Mouse (Mus musculus): ENCODE data around the gene Cacna1a. TPM values are rescaled to one million over a fixed set of nuclear protein-coding genes. Genes with fewer than 3 reads are reported as not detected.

The Cacna1a gene
- polyA plus RNA-seq, 1 experiment from 2014 or later: 8.0 TPM

DNA sequence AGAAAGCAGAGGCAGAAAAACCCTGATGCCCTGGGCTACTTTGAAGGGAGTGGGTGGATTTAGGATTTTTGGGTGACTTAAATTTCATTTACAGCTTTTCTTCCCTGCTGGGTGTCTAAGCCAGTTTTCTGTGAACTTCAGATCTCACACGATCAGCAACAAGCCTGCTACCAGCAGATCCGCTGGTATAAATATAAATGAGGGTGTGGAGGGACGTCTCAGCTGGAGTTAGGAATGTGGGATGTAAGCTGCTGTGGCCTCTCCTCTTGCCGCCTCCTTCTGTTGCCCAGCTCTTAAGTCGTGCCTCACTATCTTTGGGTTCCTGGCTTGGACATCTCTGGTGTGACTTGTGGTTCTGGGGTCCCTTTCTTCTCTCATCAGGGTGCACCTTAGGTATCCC is 41.3 kb downstream of the Cacna1a start:
- no peak overlapping the region for H3K9ac ChIP-seq
- H3K4me3 ChIP-seq (replicated peaks): no peak overlapping the region
- H3K27me3 ChIP-seq: no peaks in the 10 kb centered on the region
- ATAC-seq (ENCODE audit: insufficient number of reproducible peaks, low FRiP score, low TSS enrichment, low read depth): no peak
- no peaks in the 10 kb centered on the region for H3K9me3 ChIP-seq (replicated peaks)
- H3K4me1 ChIP-seq: no peaks in the 10 kb centered on the region
- H3K4me2 ChIP-seq (replicated peaks): no peak overlapping the region
- 30% methylated on average over 5 of the region's 5 CpGs for WGBS
- H3K27ac ChIP-seq (replicated peaks): no peak overlapping the region
- H3K36me3 ChIP-seq: no peaks in the 10 kb centered on the region

DNA sequence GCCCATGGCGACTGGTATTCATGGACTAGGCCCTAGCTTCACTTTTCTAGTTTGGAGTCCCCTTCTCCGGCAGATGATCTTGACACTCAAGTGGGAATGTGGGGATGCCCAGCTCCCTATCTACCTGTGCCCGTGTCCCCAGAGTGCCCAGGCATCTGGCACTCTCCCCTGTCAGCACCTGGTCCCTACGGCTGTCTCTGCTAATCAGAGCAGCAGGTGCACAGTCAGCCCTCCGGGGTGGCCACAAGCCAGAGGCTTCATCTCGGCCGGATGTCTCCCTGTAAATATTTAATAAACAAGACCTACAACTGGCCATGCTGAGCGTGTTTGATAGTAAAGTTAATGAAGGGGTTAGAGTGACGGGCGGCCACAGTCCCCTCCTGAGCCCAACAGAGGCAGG is 47.1 kb downstream of the Cacna1a start:
- 78% methylated on average over 10 of the region's 10 CpGs for WGBS
- H3K4me1 ChIP-seq: no peaks in the 10 kb centered on the region
- no peaks in the 10 kb centered on the region for H3K27me3 ChIP-seq
- no peak overlapping the region for H3K27ac ChIP-seq (replicated peaks)
- no peak for ATAC-seq (ENCODE audit: insufficient number of reproducible peaks, low FRiP score, low TSS enrichment, low read depth)
- H3K4me3 ChIP-seq (replicated peaks): no peak overlapping the region
- no peak overlapping the region for H3K9ac ChIP-seq
- no peaks in the 10 kb centered on the region for H3K9me3 ChIP-seq (replicated peaks)
- H3K4me2 ChIP-seq (replicated peaks): no peak overlapping the region
- H3K36me3 ChIP-seq: no peaks in the 10 kb centered on the region

DNA sequence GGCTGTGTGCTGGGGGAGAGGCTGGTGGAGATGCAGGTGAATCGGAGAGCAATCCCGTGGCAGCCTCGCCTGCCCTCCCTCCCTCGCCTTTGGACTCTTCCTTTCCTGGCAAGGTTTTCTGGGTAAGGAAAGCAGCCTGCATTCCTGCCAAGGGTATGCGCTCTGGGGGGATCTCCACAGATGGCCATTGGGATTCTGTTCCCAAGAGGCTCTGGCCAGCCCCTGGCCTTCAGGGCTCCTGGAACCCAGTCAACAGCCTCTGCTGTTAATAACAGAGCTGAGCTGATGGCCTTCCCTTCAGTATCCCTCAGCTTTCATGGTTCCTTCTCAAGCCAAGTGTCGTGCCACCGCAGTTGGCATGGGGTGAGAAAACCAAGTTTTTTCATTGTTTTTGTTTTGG is 51.6 kb downstream of the Cacna1a start:
- no peak for ATAC-seq (ENCODE audit: insufficient number of reproducible peaks, low FRiP score, low TSS enrichment, low read depth)
- H3K36me3 ChIP-seq: no peaks in the 10 kb centered on the region
- no peak overlapping the region for H3K27ac ChIP-seq (replicated peaks)
- H3K4me1 ChIP-seq: no peaks in the 10 kb centered on the region
- WGBS: 80% methylated on average over 7 of the region's 7 CpGs
- no peak overlapping the region for H3K9ac ChIP-seq
- H3K4me3 ChIP-seq (replicated peaks): no peak overlapping the region
- no peak overlapping the region for H3K4me2 ChIP-seq (replicated peaks)
- no peaks in the 10 kb centered on the region for H3K27me3 ChIP-seq
- H3K9me3 ChIP-seq (replicated peaks): no peaks in the 10 kb centered on the region

DNA sequence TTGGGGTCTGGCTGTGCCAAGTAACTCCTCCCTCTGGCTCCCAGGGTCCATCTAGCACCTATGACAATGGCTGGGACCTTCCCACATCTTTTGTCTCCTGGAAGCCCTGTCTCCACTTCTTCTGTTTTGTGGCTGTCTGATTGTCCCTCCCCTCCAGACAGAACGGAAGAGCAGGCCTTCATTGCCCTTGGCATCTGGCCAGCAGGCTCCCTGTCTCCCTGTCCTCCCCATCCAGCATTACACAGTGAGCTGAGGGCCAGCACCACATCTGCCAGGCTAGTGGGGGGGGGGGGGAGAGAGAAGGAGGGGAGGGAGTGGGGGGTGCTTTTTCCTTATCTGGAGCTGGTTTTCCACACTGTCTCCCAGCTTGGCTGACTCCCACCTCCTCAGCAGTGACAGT is 53.8 kb downstream of the Cacna1a start:
- H3K9me3 ChIP-seq (replicated peaks): no peaks in the 10 kb centered on the region
- ATAC-seq (ENCODE audit: insufficient number of reproducible peaks, low FRiP score, low TSS enrichment, low read depth): no peak
- no peaks in the 10 kb centered on the region for H3K36me3 ChIP-seq
- no peak overlapping the region for H3K9ac ChIP-seq
- H3K4me1 ChIP-seq: no peaks in the 10 kb centered on the region
- no peak overlapping the region for H3K27ac ChIP-seq (replicated peaks)
- H3K4me3 ChIP-seq (replicated peaks): no peak overlapping the region
- 12% methylated on average over 1 of the region's 1 CpGs for WGBS
- H3K4me2 ChIP-seq (replicated peaks): no peak overlapping the region
- no peaks in the 10 kb centered on the region for H3K27me3 ChIP-seq

DNA sequence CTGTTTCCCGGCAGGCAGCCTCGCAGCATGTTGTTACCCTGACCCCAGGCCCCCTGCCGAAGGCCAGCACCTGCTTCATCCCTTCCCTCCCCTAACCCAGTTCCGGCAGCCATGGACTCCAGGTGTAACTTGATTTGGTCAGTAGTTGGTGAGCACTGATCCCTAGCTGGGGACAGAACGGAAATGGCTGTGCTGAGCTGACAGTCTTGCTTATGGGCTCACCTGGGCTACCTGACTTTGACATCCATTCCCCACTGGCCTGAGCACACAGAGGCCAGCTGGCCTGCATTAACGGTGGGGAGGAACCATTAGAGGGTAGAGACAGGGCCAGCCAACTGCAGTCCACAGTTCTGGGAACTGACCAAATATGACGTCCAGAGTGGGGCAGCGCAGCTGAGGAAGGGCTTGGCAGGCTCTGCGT is 58.3 kb downstream of the Cacna1a start:
- WGBS: 71% methylated on average over 9 of the region's 9 CpGs
- no peaks in the 10 kb centered on the region for H3K27me3 ChIP-seq
- no peak overlapping the region for H3K9ac ChIP-seq
- H3K4me3 ChIP-seq (replicated peaks): no peak overlapping the region
- no peak for ATAC-seq (ENCODE audit: insufficient number of reproducible peaks, low FRiP score, low TSS enrichment, low read depth)
- no peak overlapping the region for H3K4me2 ChIP-seq (replicated peaks)
- no peaks in the 10 kb centered on the region for H3K4me1 ChIP-seq
- H3K27ac ChIP-seq (replicated peaks): no peak overlapping the region
- H3K36me3 ChIP-seq: no peaks in the 10 kb centered on the region
- H3K9me3 ChIP-seq (replicated peaks): no peaks in the 10 kb centered on the region

DNA sequence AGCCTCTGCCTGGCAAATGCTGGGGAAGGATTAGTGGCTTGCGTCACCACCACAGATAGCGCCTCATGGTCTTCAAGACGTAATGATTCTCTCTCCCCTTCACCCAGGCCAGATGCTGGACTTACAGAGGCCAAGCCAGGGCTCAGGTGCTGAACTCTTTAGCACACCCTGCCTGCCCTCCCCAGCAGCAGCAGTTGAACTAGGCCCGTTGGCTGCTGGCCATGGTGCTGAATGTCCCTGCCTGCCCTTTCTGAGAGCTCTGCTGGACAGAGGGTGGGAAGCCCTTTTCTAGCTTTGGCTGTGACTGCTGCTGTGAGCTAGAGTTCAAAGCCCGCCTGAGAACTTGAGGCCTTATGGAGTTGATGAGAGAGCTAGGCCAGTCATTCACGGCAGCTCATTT is 66.3 kb downstream of the Cacna1a start:
- 24% methylated on average over 6 of the region's 6 CpGs for WGBS
- no peak overlapping the region for H3K4me2 ChIP-seq (replicated peaks)
- H3K4me1 ChIP-seq: no peaks in the 10 kb centered on the region
- no peaks in the 10 kb centered on the region for H3K9me3 ChIP-seq (replicated peaks)
- no peak overlapping the region for H3K9ac ChIP-seq
- H3K4me3 ChIP-seq (replicated peaks): no peak overlapping the region
- H3K27ac ChIP-seq (replicated peaks): no peak overlapping the region
- ATAC-seq (ENCODE audit: insufficient number of reproducible peaks, low FRiP score, low TSS enrichment, low read depth): no peak
- H3K27me3 ChIP-seq: no peaks in the 10 kb centered on the region
- no peaks in the 10 kb centered on the region for H3K36me3 ChIP-seq

DNA sequence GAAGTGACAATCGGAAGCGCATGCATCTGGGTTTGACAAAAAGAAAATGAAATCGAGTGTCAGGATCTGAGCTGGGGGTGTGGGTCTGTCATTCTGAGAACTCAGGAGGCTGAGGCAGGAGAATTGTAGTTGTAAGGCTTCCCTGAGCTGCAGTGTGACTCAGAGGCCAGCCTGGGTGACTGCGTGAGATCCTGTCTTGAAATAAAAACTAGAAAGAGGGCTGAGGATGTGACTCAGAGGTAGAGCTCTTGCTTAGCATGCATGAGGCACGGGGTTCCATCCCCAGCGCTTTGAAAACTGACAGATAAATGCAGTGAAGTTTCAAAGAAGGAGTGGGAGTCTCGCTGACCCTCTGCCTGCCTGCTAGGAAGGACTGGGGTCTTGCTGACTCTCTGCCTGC is 70.6 kb downstream of the Cacna1a start:
- H3K27me3 ChIP-seq: no peaks in the 10 kb centered on the region
- 74% methylated on average over 7 of the region's 7 CpGs for WGBS
- no peaks in the 10 kb centered on the region for H3K36me3 ChIP-seq
- no peak overlapping the region for H3K27ac ChIP-seq (replicated peaks)
- H3K4me2 ChIP-seq (replicated peaks): no peak overlapping the region
- no peak for ATAC-seq (ENCODE audit: insufficient number of reproducible peaks, low FRiP score, low TSS enrichment, low read depth)
- no peaks in the 10 kb centered on the region for H3K4me1 ChIP-seq
- no peaks in the 10 kb centered on the region for H3K9me3 ChIP-seq (replicated peaks)
- no peak overlapping the region for H3K4me3 ChIP-seq (replicated peaks)
- H3K9ac ChIP-seq: no peak overlapping the region

DNA sequence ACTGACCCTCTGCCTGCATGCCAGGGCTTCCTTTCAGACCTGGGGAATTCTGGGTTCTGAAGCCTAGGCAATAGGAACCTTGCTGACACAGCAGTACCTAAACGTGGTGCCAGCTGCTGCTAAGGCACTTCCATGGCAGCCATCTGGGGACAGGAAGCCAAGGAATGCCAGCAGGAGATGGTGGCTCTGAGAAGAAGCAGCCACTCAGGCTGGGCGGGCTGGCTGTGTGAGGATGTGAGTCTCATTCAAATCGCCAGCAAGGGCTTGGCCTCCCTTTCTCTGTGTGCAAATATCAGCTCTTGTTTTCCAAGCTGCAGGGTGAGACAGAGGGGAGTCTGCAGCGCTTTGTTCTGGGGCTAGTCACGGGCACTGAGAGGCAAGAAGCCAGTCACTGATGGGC is 71.0 kb downstream of the Cacna1a start:
- no peak overlapping the region for H3K4me3 ChIP-seq (replicated peaks)
- H3K9ac ChIP-seq: no peak overlapping the region
- H3K9me3 ChIP-seq (replicated peaks): no peaks in the 10 kb centered on the region
- H3K27me3 ChIP-seq: no peaks in the 10 kb centered on the region
- 37% methylated on average over 5 of the region's 5 CpGs for WGBS
- H3K4me1 ChIP-seq: no peaks in the 10 kb centered on the region
- H3K36me3 ChIP-seq: no peaks in the 10 kb centered on the region
- no peak overlapping the region for H3K27ac ChIP-seq (replicated peaks)
- no peak for ATAC-seq (ENCODE audit: insufficient number of reproducible peaks, low FRiP score, low TSS enrichment, low read depth)
- no peak overlapping the region for H3K4me2 ChIP-seq (replicated peaks)

DNA sequence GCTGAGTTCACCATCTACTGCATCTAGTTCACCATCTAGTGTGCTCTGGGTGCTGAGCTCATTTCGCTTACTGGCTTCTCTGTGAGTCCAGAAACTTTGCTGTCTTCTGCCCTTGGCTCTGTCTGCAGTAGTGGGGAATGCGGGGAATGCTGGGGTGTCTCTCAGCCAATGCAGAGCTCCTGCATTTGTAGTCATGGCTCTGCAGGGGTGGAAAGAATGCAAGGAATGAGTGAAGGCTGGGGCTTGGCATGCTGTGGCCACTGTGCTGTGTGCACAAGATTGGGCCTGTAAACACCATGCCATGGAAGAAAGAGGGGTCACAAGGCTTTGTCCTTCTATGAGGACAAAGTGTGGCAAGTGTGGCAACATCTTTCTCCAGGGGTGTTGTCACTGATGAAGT is 72.5 kb downstream of the Cacna1a start:
- no peak for ATAC-seq (ENCODE audit: insufficient number of reproducible peaks, low FRiP score, low TSS enrichment, low read depth)
- no peak overlapping the region for H3K9ac ChIP-seq
- no peaks in the 10 kb centered on the region for H3K9me3 ChIP-seq (replicated peaks)
- no peaks in the 10 kb centered on the region for H3K36me3 ChIP-seq
- no peaks in the 10 kb centered on the region for H3K27me3 ChIP-seq
- no peaks in the 10 kb centered on the region for H3K4me1 ChIP-seq
- H3K27ac ChIP-seq (replicated peaks): no peak overlapping the region
- no peak overlapping the region for H3K4me2 ChIP-seq (replicated peaks)
- H3K4me3 ChIP-seq (replicated peaks): no peak overlapping the region
- WGBS: 50% methylated on average over 2 of the region's 2 CpGs

DNA sequence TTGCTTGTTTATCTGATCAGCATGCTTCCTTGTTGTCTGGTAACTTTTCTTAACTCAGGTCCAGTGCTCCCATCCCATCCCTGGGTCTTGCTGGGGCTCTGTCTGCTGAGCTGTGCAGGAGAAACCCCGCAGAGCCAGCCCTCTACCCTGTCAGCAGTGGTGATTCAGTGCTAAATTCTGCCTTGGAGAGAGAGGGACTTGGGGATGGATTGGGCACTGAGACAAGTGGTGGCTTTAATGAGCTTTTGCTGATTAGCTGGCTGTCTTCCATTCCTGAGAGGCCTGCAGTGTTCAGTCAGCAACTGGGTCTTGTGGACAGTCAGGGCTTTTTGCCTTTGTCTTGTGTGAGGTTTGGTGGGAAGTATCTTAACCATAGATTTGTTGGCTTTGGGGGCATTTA is 78.7 kb downstream of the Cacna1a start:
- no peaks in the 10 kb centered on the region for H3K9me3 ChIP-seq (replicated peaks)
- H3K4me2 ChIP-seq (replicated peaks): no peak overlapping the region
- no peaks in the 10 kb centered on the region for H3K36me3 ChIP-seq
- 82% methylated on average over 1 of the region's 1 CpGs for WGBS
- H3K27me3 ChIP-seq: no peaks in the 10 kb centered on the region
- H3K4me1 ChIP-seq: no peaks in the 10 kb centered on the region
- no peak overlapping the region for H3K9ac ChIP-seq
- no peak for ATAC-seq (ENCODE audit: insufficient number of reproducible peaks, low FRiP score, low TSS enrichment, low read depth)
- H3K4me3 ChIP-seq (replicated peaks): no peak overlapping the region
- no peak overlapping the region for H3K27ac ChIP-seq (replicated peaks)

DNA sequence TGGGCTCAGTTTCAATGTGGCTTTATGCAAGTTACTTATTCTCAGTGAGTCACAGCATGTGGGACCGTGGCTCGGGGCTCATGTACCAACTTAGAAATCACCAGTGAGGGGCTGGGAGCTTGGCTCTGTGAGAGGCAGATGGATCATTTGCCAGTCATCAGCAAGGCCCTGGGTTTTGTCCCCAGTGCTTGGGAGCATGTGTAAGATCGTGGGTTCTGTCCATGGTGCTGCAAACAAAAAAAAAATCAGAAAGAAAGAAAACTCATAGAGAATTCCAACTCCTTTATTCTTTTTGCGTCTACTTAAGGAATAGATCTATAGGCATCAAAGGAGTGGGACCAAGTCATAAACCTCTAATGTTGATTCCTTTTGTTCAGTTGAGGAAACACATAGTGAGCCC is 80.8 kb downstream of the Cacna1a start:
- no peak for ATAC-seq (ENCODE audit: insufficient number of reproducible peaks, low FRiP score, low TSS enrichment, low read depth)
- no peak overlapping the region for H3K4me2 ChIP-seq (replicated peaks)
- no peaks in the 10 kb centered on the region for H3K4me1 ChIP-seq
- 75% methylated on average over 4 of the region's 4 CpGs for WGBS
- no peak overlapping the region for H3K27ac ChIP-seq (replicated peaks)
- no peaks in the 10 kb centered on the region for H3K27me3 ChIP-seq
- no peak overlapping the region for H3K9ac ChIP-seq
- H3K9me3 ChIP-seq (replicated peaks): no peaks in the 10 kb centered on the region
- H3K4me3 ChIP-seq (replicated peaks): no peak overlapping the region
- no peaks in the 10 kb centered on the region for H3K36me3 ChIP-seq

DNA sequence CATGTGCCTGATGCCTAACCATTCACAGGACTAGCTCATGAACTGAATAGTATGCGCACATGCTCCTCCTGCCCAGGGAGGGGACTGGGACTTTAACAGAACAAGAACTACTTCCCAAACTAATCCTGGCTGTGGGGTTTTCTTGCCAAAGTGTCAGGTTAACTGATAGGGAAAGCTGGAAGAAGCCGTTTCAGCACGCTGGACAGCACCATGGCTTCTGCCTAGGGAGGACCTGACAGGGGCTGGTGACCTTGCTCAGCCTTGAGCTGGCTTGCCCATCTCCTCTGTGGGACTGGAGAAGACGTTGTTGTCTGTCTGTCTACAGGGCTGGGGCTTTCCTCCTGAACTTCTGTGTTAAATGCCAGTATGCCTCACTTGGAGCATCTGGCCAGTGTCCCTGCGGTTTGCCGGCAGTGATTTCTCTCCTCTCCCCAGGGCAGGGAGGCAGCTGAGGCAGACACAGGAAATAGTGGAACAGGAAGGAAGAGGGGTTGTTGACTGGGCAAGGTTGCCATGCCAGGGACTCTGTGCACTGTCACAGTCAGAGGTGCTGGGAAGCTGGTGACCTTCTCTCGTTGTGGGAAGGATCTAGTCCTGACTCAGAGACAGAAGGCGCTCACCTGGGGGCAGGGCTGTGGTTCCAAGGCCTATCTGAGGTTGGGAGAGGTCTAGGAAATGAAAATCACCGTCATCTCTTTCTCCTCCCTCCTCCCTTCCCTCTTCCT is 83.2 kb downstream of the Cacna1a start:
- H3K36me3 ChIP-seq: no peaks in the 10 kb centered on the region
- no peak overlapping the region for H3K27ac ChIP-seq (replicated peaks)
- no peak overlapping the region for H3K4me3 ChIP-seq (replicated peaks)
- H3K27me3 ChIP-seq: no peaks in the 10 kb centered on the region
- no peak for ATAC-seq (ENCODE audit: insufficient number of reproducible peaks, low FRiP score, low TSS enrichment, low read depth)
- no peaks in the 10 kb centered on the region for H3K4me1 ChIP-seq
- H3K4me2 ChIP-seq (replicated peaks): no peak overlapping the region
- WGBS: 44% methylated on average over 9 of the region's 9 CpGs
- H3K9ac ChIP-seq: no peak overlapping the region
- no peaks in the 10 kb centered on the region for H3K9me3 ChIP-seq (replicated peaks)
